Mouse (Mus musculus): ENCODE data around the gene Slc35e3.
"Not testable (repeated sequence)": the region's sequence is repeated elsewhere in the genome, so short reads cannot be mapped to it uniquely, and the experiment has no call there.

Gene Slc35e3

GRCm38 (mm10) chr10:117761551-117761950 is 15.4 kb upstream of the Slc35e3 start:
- no peak for DNase-seq

- DNase-seq: no peak
These were observed 14.7 kb upstream of the Slc35e3 start for GRCm38 (mm10) chr10:117760831-117761335.

DNA sequence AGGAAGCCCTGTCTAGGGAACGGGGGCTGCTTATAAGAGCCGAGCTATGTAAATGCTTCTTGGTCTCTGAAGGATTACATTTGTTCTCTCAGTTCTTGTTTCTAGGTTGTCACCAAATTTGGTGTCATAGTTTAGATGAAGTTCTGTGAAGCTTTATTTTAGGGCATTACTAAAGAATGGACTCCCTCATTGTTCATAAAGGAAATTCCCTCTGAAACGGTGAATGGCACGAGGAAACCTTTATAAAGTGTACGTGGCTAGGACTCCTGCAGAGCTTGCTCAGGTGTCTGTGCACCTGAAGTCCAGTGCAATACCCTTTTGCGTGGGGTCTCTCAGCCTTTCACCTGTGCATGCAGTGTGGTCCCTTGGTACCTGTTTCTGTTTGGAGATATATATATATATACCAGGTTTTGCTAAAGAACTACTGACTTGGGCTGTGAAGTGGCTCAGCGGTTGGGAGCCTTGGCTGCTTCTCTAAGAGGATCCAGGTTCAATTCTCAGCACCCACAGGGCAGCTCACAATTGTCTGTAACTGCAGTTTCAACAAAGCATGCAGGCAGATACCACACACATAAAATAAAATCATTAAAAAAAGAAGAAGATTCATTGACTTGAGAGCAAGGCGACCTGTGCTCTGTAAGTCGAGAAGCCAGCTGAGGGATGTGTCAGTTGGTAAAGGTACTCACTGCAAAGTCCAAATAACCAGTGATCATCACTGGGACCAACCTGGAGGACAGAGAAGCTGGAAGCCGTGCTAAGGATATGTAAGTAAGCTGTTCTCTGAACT is 13.9 kb upstream of the Slc35e3 start:
- DNase-seq: no peak

DNA sequence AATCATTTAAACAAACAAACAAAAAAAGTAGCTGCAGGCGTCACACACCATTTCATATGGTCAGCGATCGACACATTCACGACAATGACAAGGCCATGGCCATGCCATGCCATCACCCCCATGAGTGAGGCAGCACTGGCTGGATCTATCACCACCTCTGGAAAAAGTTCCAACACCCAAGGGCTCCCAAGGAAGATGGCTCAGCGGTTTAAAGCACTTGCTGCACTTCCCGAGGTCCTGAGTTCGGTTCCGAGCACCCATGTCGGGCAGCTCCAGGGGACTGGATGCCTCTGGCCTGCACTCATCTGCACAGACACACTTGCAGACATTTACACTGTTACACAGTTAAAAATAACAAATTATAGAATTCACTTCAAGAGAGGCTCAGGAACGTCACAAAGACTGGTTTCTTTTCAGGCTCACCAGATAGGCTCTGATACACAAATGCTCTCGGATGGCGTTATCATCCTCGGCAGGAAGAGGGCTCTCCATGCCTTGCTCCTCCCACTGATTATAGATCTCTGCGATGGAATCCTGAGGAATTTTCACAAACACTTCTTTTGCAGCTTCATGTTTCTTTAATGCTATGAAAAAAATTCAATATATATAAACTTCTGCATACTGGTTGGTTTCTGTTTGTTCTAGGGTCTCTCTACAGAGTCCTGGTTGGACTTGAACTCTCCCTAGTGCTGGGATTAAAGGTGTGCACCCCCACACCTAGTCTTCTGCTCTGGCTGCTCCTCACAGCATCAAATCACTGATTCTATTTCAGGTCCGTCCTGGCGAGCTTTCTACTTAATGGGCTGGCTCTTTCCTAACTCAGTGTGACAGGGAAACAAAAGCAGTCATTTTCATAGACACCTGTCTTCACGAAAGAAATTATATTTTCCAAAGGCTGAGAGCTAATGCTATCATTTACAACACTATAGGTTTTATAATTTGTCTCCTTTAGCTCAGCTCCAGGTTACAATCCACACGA is 12.9 kb upstream of the Slc35e3 start:
- DNase-seq: no peak

DNA sequence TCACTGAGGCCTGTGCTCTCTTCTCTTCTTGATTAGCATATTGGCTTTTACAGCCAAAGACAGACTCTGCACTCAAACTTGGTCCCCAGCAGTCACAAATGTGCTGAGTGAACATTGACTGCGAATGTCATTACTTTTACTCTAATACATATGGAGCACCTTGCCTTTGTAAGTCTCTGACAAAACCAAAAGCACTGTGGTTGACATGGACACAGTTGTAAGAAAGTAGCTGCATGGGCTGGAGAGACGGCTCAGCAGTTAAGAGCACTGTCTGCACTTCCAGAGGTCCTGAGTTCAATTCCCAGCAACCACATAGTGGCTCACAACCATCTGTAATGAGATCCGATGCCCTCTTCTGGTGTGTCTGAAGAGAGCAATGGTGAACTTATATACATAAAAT is 12.2 kb upstream of the Slc35e3 start:
- DNase-seq: not testable (repeated sequence)

- no peak for DNase-seq
These were observed 11.7 kb upstream of the Slc35e3 start for GRCm38 (mm10) chr10:117757796-117758342.

DNA sequence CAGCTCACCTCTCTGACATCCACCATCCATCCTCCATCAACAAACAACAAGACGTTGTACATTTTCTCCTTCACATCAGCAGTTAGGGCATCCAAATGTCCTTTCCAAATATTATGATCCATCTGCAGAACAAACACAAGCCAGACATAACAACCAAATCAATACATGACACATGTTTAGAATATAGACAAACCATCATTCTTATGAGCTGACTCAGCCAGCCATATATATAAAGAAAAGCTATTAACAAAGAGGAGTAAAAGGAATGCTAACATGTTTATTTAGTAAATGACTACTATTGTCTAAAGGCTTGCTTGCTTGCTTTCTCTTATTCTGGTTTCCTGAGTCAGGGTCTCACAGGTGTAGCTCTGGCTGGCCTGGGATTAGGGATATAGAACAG is 11.1 kb upstream of the Slc35e3 start:
- DNase-seq: no peak

GRCm38 (mm10) chr10:117756784-117757183 is 10.6 kb upstream of the Slc35e3 start:
- DNase-seq: no peak

GRCm38 (mm10) chr10:117755799-117756467 is 9.8 kb upstream of the Slc35e3 start:
- DNase-seq: no peak

- no peak for DNase-seq
These were observed 9.1 kb upstream of the Slc35e3 start for GRCm38 (mm10) chr10:117755086-117755798.

- no peak for DNase-seq
These were observed 8.4 kb upstream of the Slc35e3 start for GRCm38 (mm10) chr10:117754609-117754940.

GRCm38 (mm10) chr10:117753711-117754608 is 7.8 kb upstream of the Slc35e3 start:
- no peak for DNase-seq

- DNase-seq: no peak
These were observed 6.9 kb upstream of the Slc35e3 start for GRCm38 (mm10) chr10:117752851-117753647.

DNA sequence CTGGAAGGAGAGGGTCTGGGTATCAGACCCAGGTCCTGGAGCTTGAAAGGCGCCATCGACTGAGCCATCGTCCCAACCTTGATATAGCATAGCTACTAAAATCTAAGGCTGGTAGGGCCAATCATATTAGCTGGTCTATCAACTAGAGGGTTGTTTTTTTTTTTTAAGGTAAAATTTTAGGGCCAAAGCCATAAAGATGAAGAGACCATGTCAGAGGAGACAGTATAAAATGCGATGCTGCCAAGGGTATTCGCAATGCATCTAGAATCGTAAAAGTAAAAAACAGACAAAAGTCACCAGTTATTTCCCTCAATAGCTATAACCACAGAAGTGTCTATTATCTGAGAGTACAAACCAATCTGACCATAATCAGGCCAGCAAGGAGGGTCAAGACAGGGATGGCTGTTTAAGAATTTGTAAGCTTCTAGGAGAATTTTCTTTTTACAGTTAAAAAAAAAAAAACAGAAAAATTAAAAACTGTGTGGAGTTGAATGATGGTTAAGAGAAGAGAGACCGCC is 6.2 kb upstream of the Slc35e3 start:
- no peak for DNase-seq

DNA sequence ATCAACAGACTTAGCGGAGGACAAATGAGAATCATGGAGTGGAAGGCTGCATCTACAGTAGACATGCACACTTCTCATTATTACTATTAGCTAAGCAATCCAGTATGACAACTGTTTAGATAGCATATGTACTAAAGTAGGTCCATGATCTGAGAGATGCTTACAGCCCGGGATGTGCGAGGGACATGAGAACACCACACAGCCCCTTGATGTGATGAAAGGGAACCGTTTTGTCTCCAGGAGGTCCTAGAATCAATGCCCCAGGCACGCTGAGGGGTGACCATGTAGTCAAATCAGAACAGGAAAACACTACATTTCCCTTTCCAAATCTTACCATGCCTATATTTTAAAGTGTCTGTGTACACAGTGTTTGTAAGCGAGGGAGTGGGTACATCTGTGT is 5.6 kb upstream of the Slc35e3 start:
- DNase-seq: no peak

GRCm38 (mm10) chr10:117751282-117751610 is 5.1 kb upstream of the Slc35e3 start:
- no peak for DNase-seq

GRCm38 (mm10) chr10:117750529-117751281 is 4.5 kb upstream of the Slc35e3 start:
- DNase-seq: no peak

DNA sequence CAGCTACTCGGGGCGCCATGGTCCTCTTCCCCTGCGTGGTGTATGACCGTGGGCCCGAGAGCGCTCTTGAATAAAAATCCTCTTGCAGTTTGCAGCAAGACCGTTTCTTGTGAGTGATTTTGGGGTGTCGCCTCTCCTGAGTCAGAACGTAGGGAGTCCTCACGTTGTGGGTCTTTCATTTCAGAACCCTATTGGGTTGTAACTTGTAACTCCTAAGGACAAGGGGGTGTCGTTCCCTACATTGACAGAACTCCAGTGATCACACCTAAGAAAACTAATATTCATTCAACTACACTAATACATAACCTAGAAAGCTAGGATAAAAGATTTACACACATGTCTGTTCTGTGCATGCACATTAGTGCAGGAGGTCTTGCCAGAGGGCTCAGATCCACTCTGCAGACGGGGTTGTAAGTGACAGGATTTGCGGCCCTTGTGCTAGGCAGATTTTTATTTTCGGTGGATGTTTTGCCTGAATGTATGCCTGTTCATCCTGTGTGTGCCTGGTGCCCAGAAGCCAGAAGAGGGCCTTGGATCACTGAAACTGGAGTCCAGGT is 3.7 kb upstream of the Slc35e3 start:
- DNase-seq: no peak

Data from kidney, adult 18-20 months (tissue).